Mouse (Mus musculus) neural tube, embryonic 15.5 days (tissue): ENCODE measurements at regions not wholly inside any gene's neighbourhood (a gene's known extent, or its start where the extent isn't known, plus 50 kb on each side); places are given as distances from the start of the nearest gene placed in this dataset.

Experiments
- ATAC-seq: fragments of 200-750 bp; cut with Nextera tagmentation; 2 replicates; pipeline ENCODE4 v1.8.0; 2017; ENCODE audit warnings: mild to moderate bottlenecking, moderate TSS enrichment, moderate library complexity; ENCODE audit not compliant: low FRiP score
- H3K27ac ChIP-seq: fragments of 300-500 bp; sonication (generic); replicated peaks from 2 replicates; pipeline ENCODE4 v1.5.1; 2015; ENCODE audit warnings: mild to moderate bottlenecking, inconsistent platforms
- H3K27me3 ChIP-seq: fragments of 300-500 bp; sonication (generic); replicated peaks from 2 replicates; pipeline ENCODE4 v1.6.1; 2015; ENCODE audit warnings: inconsistent platforms
- H3K36me3 ChIP-seq: fragments of 300-500 bp; sonication (generic); 2 replicates; pipeline ENCODE4 v1.6.1; 2015; ENCODE audit warnings: inconsistent platforms
- H3K4me1 ChIP-seq: fragments of 300-500 bp; sonication (generic); 2 replicates; pipeline ENCODE4 v1.6.1; 2015; ENCODE audit warnings: inconsistent platforms
- H3K4me2 ChIP-seq: fragments of 300-500 bp; sonication (generic); 2 replicates; pipeline ENCODE4 v1.6.1; 2015; ENCODE audit warnings: inconsistent platforms, mild to moderate bottlenecking, moderate library complexity
- H3K4me3 ChIP-seq: fragments of 300-500 bp; sonication (generic); replicated peaks from 2 replicates; pipeline ENCODE4 v1.5.1; 2015; ENCODE audit warnings: mild to moderate bottlenecking, inconsistent platforms
- H3K9ac ChIP-seq: fragments of 300-500 bp; sonication (generic); replicated peaks from 2 replicates; pipeline ENCODE4 v1.6.1; 2015; ENCODE audit warnings: mild to moderate bottlenecking, inconsistent platforms
- H3K9me3 ChIP-seq: fragments of 300-500 bp; sonication (generic); replicated peaks from 2 replicates; pipeline ENCODE4 v1.6.1; 2016; ENCODE audit warnings: inconsistent platforms
- WGBS: fragments of 180-500 bp; shearing (Covaris S2); methylation state at CpG from one replicate; pipeline ENCODE4 v1.1.7; 2015; ENCODE audit warnings: mixed read lengths; 5-methylcytosine and 5-hydroxymethylcytosine counted together

- ATAC-seq, result no peak
- Histone ChIP-seq H3K4me1 (no peaks in the 10 kb centered on the region), H3K27me3 (no peaks in the 10 kb centered on the region), H3K4me3 (no peak overlapping the region), H3K9me3 (no peaks in the 10 kb centered on the region), H3K36me3 (no peaks in the 10 kb centered on the region), H3K4me2 (no peak overlapping the region), H3K27ac (no peak overlapping the region), H3K9ac (no peak overlapping the region)
- 71% methylated on average over 5 of the region's 5 CpGs for WGBS
These were observed 81.3 kb downstream of the Atp6ap1l start for GRCm38 (mm10) chr13:90823877-90824276.

- 84% methylated on average over 4 of the region's 4 CpGs for WGBS
- Histone ChIP-seq H3K27me3 (no peaks in the 10 kb centered on the region), H3K9me3 (no peaks in the 10 kb centered on the region), H3K4me1 (no peaks in the 10 kb centered on the region), H3K4me3 (no peak overlapping the region), H3K36me3 (no peaks in the 10 kb centered on the region), H3K9ac (no peak overlapping the region), H3K27ac (no peak overlapping the region), H3K4me2 (no peak overlapping the region)
- no peak for ATAC-seq
These were observed 83.3 kb downstream of the Atp6ap1l start for GRCm38 (mm10) chr13:90821898-90822297.

GRCm38 (mm10) chr13:90820453-90820852 lies 84.7 kb downstream of the Atp6ap1l start:
- no peaks in the 10 kb centered on the region for H3K36me3 ChIP-seq
- H3K4me1 ChIP-seq, result no peaks in the 10 kb centered on the region
- H3K9me3 ChIP-seq, result no peaks in the 10 kb centered on the region
- H3K4me2 ChIP-seq, result no peak overlapping the region
- no peak for ATAC-seq
- H3K27me3 ChIP-seq, result no peaks in the 10 kb centered on the region
- H3K4me3 ChIP-seq, result no peak overlapping the region
- H3K27ac ChIP-seq, result no peak overlapping the region
- WGBS, result 45% methylated on average over 3 of the region's 3 CpGs
- no peak overlapping the region for H3K9ac ChIP-seq

GRCm38 (mm10) chr13:90819934-90820333 lies 85.2 kb downstream of the Atp6ap1l start:
- no peaks in the 10 kb centered on the region for H3K4me1 ChIP-seq
- H3K9ac ChIP-seq, result no peak overlapping the region
- H3K27me3 ChIP-seq, result no peaks in the 10 kb centered on the region
- WGBS, result 81% methylated on average over 7 of the region's 7 CpGs
- no peak overlapping the region for H3K4me2 ChIP-seq
- no peaks in the 10 kb centered on the region for H3K9me3 ChIP-seq
- ATAC-seq, result no peak
- H3K27ac ChIP-seq, result no peak overlapping the region
- no peaks in the 10 kb centered on the region for H3K36me3 ChIP-seq
- H3K4me3 ChIP-seq, result no peak overlapping the region

GRCm38 (mm10) chr13:90814174-90814865 lies 90.8 kb downstream of the Atp6ap1l start:
- Histone ChIP-seq H3K27me3 (no peaks in the 10 kb centered on the region), H3K9ac (no peak overlapping the region), H3K4me3 (no peak overlapping the region), H3K4me2 (no peak overlapping the region), H3K27ac (no peak overlapping the region), H3K36me3 (no peaks in the 10 kb centered on the region), H3K4me1 (no peaks in the 10 kb centered on the region), H3K9me3 (no peaks in the 10 kb centered on the region)
- no peak for ATAC-seq
- 67% methylated on average over 4 of the region's 4 CpGs for WGBS

GRCm38 (mm10) chr13:90810011-90810410 lies 95.1 kb downstream of the Atp6ap1l start:
- WGBS, result 85% methylated on average over 6 of the region's 6 CpGs
- H3K4me2 ChIP-seq, result no peak overlapping the region
- H3K27me3 ChIP-seq, result no peaks in the 10 kb centered on the region
- H3K36me3 ChIP-seq, result no peaks in the 10 kb centered on the region
- no peak overlapping the region for H3K9ac ChIP-seq
- no peaks in the 10 kb centered on the region for H3K4me1 ChIP-seq
- no peak overlapping the region for H3K4me3 ChIP-seq
- H3K9me3 ChIP-seq, result no peaks in the 10 kb centered on the region
- H3K27ac ChIP-seq, result no peak overlapping the region
- ATAC-seq, result no peak

- no peak overlapping the region for H3K4me3 ChIP-seq
- H3K4me2 ChIP-seq, result no peak overlapping the region
- 80% methylated on average over 2 of the region's 2 CpGs for WGBS
- no peak overlapping the region for H3K9ac ChIP-seq
- H3K9me3 ChIP-seq, result no peaks in the 10 kb centered on the region
- no peaks in the 10 kb centered on the region for H3K36me3 ChIP-seq
- no peaks in the 10 kb centered on the region for H3K27me3 ChIP-seq
- no peak overlapping the region for H3K27ac ChIP-seq
- ATAC-seq, result no peak
- no peaks in the 10 kb centered on the region for H3K4me1 ChIP-seq
These were observed 105.5 kb downstream of the Atp6ap1l start for GRCm38 (mm10) chr13:90799641-90800040.

GRCm38 (mm10) chr13:90798791-90799542 lies 106.2 kb downstream of the Atp6ap1l start:
- Histone ChIP-seq H3K27me3 (no peaks in the 10 kb centered on the region), H3K36me3 (no peaks in the 10 kb centered on the region), H3K4me1 (no peaks in the 10 kb centered on the region), H3K9me3 (no peaks in the 10 kb centered on the region), H3K27ac (no peak overlapping the region), H3K4me3 (no peak overlapping the region), H3K9ac (no peak overlapping the region), H3K4me2 (no peak overlapping the region)
- WGBS, result 46% methylated on average over 6 of the region's 6 CpGs
- no peak for ATAC-seq

GRCm38 (mm10) chr13:90798381-90798780 lies 106.8 kb downstream of the Atp6ap1l start:
- no peaks in the 10 kb centered on the region for H3K36me3 ChIP-seq
- H3K9ac ChIP-seq, result no peak overlapping the region
- no peak for ATAC-seq
- H3K9me3 ChIP-seq, result no peaks in the 10 kb centered on the region
- no peak overlapping the region for H3K4me2 ChIP-seq
- no peaks in the 10 kb centered on the region for H3K4me1 ChIP-seq
- no peaks in the 10 kb centered on the region for H3K27me3 ChIP-seq
- no peak overlapping the region for H3K4me3 ChIP-seq
- no peak overlapping the region for H3K27ac ChIP-seq
- WGBS, result 70% methylated on average over 2 of the region's 2 CpGs

GRCm38 (mm10) chr13:90797209-90797608 lies 107.9 kb downstream of the Atp6ap1l start:
- Histone ChIP-seq H3K4me1 (no peaks in the 10 kb centered on the region), H3K9me3 (no peaks in the 10 kb centered on the region), H3K4me3 (no peak overlapping the region), H3K27ac (no peak overlapping the region), H3K9ac (no peak overlapping the region), H3K36me3 (no peaks in the 10 kb centered on the region), H3K27me3 (no peaks in the 10 kb centered on the region), H3K4me2 (no peak overlapping the region)
- no peak for ATAC-seq
- WGBS, result 85% methylated on average over 3 of the region's 3 CpGs

- Histone ChIP-seq H3K36me3 (no peaks in the 10 kb centered on the region), H3K4me2 (no peak overlapping the region), H3K4me1 (no peaks in the 10 kb centered on the region), H3K4me3 (no peak overlapping the region), H3K27me3 (no peaks in the 10 kb centered on the region), H3K27ac (no peak overlapping the region), H3K9me3 (no peaks in the 10 kb centered on the region), H3K9ac (no peak overlapping the region)
- 98% methylated on average over 4 of the region's 4 CpGs for WGBS
- no peak for ATAC-seq
These were observed 108.3 kb downstream of the Atp6ap1l start for GRCm38 (mm10) chr13:90796809-90797208.

GRCm38 (mm10) chr13:90782435-90782834 lies 122.7 kb downstream of the Atp6ap1l start:
- Histone ChIP-seq H3K4me2 (no peak overlapping the region), H3K4me1 (no peaks in the 10 kb centered on the region), H3K4me3 (no peak overlapping the region), H3K27me3 (no peaks in the 10 kb centered on the region), H3K27ac (no peak overlapping the region), H3K9ac (no peak overlapping the region), H3K9me3 (no peaks in the 10 kb centered on the region), H3K36me3 (no peaks in the 10 kb centered on the region)
- WGBS, result 84% methylated on average over 1 of the region's 1 CpGs
- ATAC-seq, result no peak
